Mouse (Mus musculus) thymus, adult 2 months (tissue): Measurements from ENCODE around the gene Fam219b. TPM values are rescaled to one million over a fixed set of nuclear protein-coding genes. Genes with fewer than 3 reads are reported as not detected.

Experiments
- DNase-seq: peaks from one replicate; pipeline ENCODE4 v3.0.0; 2021
- H3K27ac ChIP-seq: fragments of 200-500 bp; 2 replicates; pipeline ENCODE4 v1.5.1; 2012; ENCODE audit warnings: low read length, control low read depth; ENCODE audit not compliant: control insufficient read depth, insufficient read depth
- H3K27me3 ChIP-seq: fragments of 200-500 bp; 2 replicates; pipeline ENCODE4 v1.6.1; 2012; ENCODE audit warnings: mild to moderate bottlenecking, low read length, moderate library complexity, mixed read lengths; ENCODE audit not compliant: control insufficient read depth, insufficient read depth
- H3K36me3 ChIP-seq: fragments of 200-500 bp; 2 replicates; pipeline ENCODE4 v1.6.1; 2012; ENCODE audit warnings: mild to moderate bottlenecking, low read length, moderate library complexity; ENCODE audit not compliant: control insufficient read depth, insufficient read depth
- H3K4me1 ChIP-seq: fragments of 200-500 bp; replicated peaks from 2 replicates; pipeline ENCODE4 v1.6.1; 2012; ENCODE audit warnings: low read length; ENCODE audit not compliant: control insufficient read depth, insufficient read depth
- H3K4me3 ChIP-seq: fragments of 200-500 bp; 2 replicates; pipeline ENCODE4 v1.5.1; 2012; ENCODE audit warnings: mild to moderate bottlenecking, low read length, control low read depth, moderate library complexity; ENCODE audit not compliant: control insufficient read depth, insufficient read depth
- CTCF ChIP-seq: fragments of 200-500 bp; IDR thresholded peaks from 2 replicates; pipeline ENCODE4 v1.5.1; 2012; ENCODE audit warnings: mild to moderate bottlenecking, control low read depth, low read length, moderate library complexity, borderline replicate concordance; ENCODE audit not compliant: control insufficient read depth, poor library complexity, insufficient read depth; ENCODE audit errors: extremely low read depth
- POLR2A ChIP-seq: fragments of 200-500 bp; IDR thresholded peaks from 2 replicates; pipeline ENCODE4 v1.6.1; 2012; ENCODE audit warnings: mild to moderate bottlenecking, low read length, control low read depth, moderate library complexity; ENCODE audit not compliant: control insufficient read depth, poor library complexity, insufficient read depth; ENCODE audit errors: extremely low read depth
- WGBS: fragments of 180-500 bp; shearing (Covaris S2); methylation state at CpG from one replicate; pipeline ENCODE4 v1.1.7; 2018; 5-methylcytosine and 5-hydroxymethylcytosine counted together
- polyA plus RNA-seq: library from polyadenylated mRNA; depleted of rRNA; stranded (reverse); fragments of >200 nt; gene quantifications from 2 replicates; pipeline ENCODE4 v1.2.3, GENCODE M21; 2012

Gene Fam219b
- polyA plus RNA-seq, 1 experiment, result 10.4 TPM

DNA sequence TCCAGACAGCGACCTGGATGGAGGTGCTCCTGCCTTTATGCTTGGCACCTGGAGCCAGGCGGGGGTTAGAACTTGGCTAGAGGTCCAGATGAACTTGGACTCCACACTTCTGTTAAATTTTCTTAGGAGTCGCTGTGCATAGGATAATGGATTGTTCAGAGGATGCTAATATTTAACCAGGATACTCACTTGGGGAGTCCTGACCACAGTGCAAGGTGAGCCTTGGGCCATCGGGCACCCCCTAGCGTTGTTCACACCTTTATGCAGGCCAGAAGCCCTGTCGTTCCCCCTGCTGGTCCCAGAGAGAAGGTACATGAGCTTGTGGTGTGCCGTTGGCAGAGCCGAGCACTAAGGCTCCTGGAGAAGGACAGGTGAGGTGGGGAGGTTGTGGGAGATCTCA lies 29.5 kb downstream of the Fam219b start:
- Histone ChIP-seq H3K4me3 (no peak overlapping the region), H3K27ac (no peak overlapping the region), H3K27me3 (no peaks in the 10 kb centered on the region), H3K4me1 (peaks cover 23% of the 10 kb centered on the region), H3K36me3 (peaks cover 13% of the 10 kb centered on the region)
- whole genome bisulfite sequencing, result 89% methylated on average over 8 of the region's 8 CpGs
- no peak for TF ChIP-seq POLR2A
- DNase-seq, result no peak

DNA sequence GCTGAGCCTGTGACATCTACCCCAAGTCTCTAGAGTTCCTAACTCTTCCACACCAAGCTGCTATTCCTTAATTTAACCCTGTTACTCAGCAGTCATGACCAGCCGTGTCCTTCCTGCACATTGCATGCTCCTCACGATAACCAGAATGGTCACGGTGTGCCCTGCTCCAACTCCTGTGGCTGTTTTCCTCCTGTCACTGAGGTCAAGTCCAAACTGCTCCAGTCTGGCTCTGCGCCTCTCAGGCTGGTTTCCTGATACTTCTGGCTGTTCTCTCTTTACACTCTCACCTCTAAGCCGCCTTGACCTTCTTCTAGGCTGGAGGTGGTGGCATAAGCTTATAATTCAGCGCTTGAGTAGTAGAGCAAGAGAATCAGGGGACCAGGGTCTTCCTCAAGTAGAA lies 31.2 kb downstream of the Fam219b start:
- peaks cover 12% of the 10 kb centered on the region for H3K4me1 ChIP-seq
- no peaks in the 10 kb centered on the region for H3K27me3 ChIP-seq
- H3K36me3 ChIP-seq, result peaks cover 17% of the 10 kb centered on the region
- H3K4me3 ChIP-seq, result no peak overlapping the region
- TF ChIP-seq POLR2A, result no peak
- TF ChIP-seq CTCF, result no peak
- DNase-seq, result no peak
- WGBS, result 96% methylated on average over 6 of the region's 6 CpGs
- no peak overlapping the region for H3K27ac ChIP-seq

DNA sequence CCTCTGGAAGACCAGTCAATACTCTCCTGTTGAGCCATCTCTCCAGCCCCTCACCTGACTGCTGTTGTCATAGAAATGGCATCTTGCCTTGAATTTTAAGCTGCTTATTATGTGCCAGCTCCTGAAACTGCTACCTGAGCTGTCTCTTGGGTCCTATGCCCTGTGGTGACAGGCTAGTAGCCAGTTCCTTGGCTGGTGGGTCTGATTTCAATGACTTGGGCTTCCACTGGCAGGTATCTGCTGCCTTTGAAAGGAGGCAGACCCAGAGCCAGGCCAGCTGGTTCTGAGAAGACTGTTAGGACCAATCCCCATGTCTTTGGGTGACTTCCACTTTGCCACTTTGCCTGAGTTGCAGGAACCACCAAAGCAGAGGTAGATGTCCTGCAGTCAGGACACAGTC lies 37.1 kb downstream of the Fam219b start:
- no peaks in the 10 kb centered on the region for H3K27me3 ChIP-seq
- peaks cover 9% of the 10 kb centered on the region for H3K4me1 ChIP-seq
- no peak for DNase-seq
- no peak overlapping the region for H3K4me3 ChIP-seq
- no peak overlapping the region for H3K27ac ChIP-seq
- TF ChIP-seq POLR2A (no peak), CTCF (no peak)
- H3K36me3 ChIP-seq, result peaks cover 18% of the 10 kb centered on the region

DNA sequence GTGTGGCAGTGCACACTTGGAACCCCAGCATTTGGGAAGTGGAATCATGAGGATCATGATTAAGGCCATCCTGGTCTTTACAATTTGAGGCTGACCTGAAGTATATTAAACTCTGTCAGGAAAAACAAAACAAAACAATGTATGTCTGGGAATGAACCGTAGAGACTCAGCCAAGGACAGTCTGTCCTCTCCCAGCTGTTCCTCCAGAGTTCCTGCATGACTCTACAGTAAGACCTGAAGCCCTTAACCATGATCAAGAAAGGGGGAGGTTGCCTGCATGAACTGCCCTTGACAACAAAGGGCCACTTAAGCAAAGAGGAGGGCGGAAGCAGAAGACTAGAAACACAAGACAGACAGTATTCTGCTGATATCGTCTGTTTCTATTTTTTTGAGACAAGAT lies 38.2 kb downstream of the Fam219b start:
- no peaks in the 10 kb centered on the region for H3K27me3 ChIP-seq
- no peak overlapping the region for H3K4me3 ChIP-seq
- no peak overlapping the region for H3K27ac ChIP-seq
- peaks cover 9% of the 10 kb centered on the region for H3K4me1 ChIP-seq
- no peak for DNase-seq
- 95% methylated on average over 3 of the region's 3 CpGs for WGBS
- peaks cover 22% of the 10 kb centered on the region for H3K36me3 ChIP-seq
- no peak for TF ChIP-seq CTCF
- no peak for TF ChIP-seq POLR2A

DNA sequence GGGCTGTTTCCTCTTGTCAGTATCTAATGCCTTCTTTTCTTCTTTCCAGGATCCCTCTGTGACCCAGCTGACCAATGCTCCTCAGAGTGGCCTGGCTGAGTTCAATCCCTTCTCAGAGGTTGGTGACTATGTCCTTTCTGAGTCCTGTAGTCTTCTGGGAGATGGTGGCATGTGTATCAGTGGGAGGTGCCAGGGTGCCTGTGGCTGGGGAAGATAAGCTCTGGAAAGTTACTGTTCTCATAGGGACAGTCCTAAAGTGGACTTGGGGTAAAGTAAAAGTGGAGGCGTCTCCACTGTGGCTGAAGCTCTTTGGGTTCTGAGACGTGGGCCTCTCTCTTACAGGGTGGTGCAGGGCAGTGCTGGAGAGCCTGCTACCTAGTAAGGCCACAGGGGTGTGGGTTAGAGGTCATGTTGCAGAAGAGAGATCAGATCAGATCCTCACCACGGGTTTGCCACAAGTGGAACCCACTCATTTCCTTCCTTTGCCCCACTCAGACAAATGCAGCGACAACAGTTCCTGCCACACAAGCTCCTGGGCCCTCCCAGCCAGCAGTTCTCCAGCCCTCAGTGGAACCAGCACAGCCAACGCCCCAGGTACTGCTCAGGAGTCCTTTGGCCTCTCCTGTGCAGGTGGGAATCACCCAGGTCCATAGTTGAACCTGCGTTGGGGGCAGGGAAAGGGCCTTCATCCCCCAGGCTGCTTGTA lies 40.0 kb downstream of the Fam219b start:
- DNase-seq, result no peak
- Histone ChIP-seq H3K27ac (no peak overlapping the region), H3K27me3 (no peaks in the 10 kb centered on the region), H3K4me1 (peaks cover 9% of the 10 kb centered on the region), H3K36me3 (peaks cover 36% of the 10 kb centered on the region), H3K4me3 (no peak overlapping the region)
- 24% methylated on average over 6 of the region's 6 CpGs for WGBS
- no peak for TF ChIP-seq CTCF
- TF ChIP-seq POLR2A, result no peak

DNA sequence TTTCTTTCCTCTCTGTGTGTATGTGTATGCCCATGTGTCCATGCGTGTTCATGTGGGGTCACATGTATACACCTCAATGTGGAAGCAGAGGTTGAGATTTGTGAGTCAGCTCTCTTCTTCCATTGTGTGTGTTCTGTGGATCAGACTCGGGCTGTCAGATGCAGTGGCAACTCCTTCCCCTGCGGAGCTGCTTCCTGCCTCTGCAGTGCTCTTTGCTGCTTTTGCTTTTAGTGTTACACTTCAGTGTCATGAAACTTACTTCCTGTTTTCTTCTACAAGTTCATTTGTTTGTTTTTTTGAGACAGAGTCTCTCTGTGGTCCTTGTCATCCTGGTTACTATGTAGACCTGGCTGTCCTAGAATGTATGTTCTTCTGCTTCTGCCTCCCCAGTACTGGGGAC lies 47.7 kb downstream of the Fam219b start:
- Histone ChIP-seq H3K27me3 (no peaks in the 10 kb centered on the region), H3K36me3 (peaks cover 36% of the 10 kb centered on the region), H3K27ac (no peak overlapping the region), H3K4me3 (no peak overlapping the region), H3K4me1 (peaks cover 6% of the 10 kb centered on the region)
- TF ChIP-seq POLR2A, result no peak
- TF ChIP-seq CTCF, result no peak
- DNase-seq, result no peak
- 79% methylated on average over 3 of the region's 3 CpGs for WGBS
